Mouse (Mus musculus) liver (tissue): ENCODE measurements around the gene Il15.

Experiments
- DNase-seq: peaks from one replicate; pipeline ENCODE4 v3.0.0-alpha.2; 2020; ENCODE audit warnings: mixed read lengths

The Il15 gene

GRCm38 (mm10) chr8:82402686-82403330 is at the start of gene Il15:
Gene Il15 (minus strand): TSS chr8:82403222.
- peak; percentile 23 for DNase-seq

- no peak for DNase-seq
Measured at GRCm38 (mm10) chr8:82444897-82445296, 41.9 kb upstream of the Il15 start.

GRCm38 (mm10) chr8:82416587-82417340 is 13.7 kb upstream of the Il15 start:
- no peak for DNase-seq

DNA sequence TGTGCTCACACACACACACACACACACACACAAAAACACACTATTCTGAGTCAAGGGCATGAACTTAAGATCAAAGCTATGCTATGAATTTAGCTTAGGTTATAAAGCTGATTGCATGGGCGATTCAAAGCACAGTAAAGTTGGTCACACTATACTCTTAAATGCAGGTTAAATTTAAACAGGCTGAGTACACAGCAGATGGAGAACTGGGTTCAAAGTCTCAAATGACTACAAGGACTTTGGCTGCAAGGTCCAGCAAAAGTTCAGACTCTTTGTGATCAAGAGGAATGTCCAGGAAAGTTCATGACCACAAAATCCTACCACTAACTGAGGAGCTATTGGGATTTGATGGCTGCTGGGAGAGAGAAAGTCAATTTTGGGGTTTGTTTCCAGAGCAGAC is 12.5 kb upstream of the Il15 start:
- no peak for DNase-seq

GRCm38 (mm10) chr8:82410135-82410534 is 7.1 kb upstream of the Il15 start:
- no peak for DNase-seq

- no peak for DNase-seq
Measured at GRCm38 (mm10) chr8:82407060-82407459, 4.0 kb upstream of the Il15 start.

DNA sequence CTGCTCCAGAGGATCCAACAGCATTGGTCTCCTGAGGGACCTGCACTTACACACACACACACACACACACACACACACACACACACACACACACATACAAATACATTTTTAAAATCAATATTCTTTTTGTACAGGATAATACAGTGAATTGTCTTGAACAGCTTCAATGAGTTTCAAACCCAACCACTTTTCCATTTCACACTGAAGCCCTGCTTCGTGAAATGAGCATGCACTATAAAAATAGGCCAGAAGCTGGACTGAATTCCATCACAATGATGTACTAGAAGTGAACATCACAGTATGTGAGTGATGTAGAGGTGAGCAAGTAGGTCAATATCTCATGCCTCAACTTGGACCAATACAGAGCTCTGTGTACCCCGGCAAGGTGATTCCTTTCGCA is 1.0 kb upstream of the Il15 start:
- DNase-seq = no peak

GRCm38 (mm10) chr8:82402261-82402685 is 749 bp downstream of the Il15 start:
- DNase-seq = peak; percentile 36

DNA sequence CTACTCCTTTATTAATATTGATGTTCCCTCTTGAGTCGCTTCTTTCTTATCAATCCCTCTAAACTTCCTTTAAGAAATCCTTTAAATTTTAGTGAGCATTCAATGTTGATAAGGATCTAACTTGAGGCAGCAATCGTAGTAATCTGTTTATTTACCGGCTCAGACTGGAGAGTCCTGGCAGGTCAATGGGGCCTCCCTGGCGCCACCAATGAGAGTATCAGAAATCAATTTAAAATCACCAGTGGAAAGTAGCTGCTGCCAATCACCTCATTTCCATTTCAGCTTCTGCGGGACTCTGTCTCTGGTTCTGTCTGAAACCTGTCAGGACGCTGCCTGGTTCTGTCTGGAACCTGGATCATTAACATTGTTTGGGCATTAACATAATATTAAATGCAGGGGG is 1.5 kb downstream of the Il15 start:
- DNase-seq = no peak

DNA sequence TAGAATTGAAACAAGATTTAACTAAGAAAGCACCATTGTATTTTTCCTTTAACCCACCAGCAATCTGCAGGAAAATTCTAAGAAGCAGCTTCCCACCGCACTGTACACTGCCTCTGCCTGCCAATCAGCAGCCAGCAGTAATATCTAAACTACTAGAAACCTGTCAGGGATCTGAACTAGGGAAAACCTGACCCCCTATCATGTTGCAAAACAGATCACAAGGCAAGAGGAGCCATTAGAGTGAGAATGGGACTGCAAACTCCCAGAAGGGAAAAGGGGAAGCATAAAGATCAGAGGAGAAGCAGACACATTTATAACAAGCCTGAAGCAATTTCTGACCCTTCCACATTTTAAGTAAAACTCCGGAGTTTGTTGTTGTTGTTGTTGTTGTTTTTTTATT is 2.0 kb downstream of the Il15 start:
- no peak for DNase-seq

GRCm38 (mm10) chr8:82400376-82400775 is 2.6 kb downstream of the Il15 start:
- DNase-seq = no peak

DNA sequence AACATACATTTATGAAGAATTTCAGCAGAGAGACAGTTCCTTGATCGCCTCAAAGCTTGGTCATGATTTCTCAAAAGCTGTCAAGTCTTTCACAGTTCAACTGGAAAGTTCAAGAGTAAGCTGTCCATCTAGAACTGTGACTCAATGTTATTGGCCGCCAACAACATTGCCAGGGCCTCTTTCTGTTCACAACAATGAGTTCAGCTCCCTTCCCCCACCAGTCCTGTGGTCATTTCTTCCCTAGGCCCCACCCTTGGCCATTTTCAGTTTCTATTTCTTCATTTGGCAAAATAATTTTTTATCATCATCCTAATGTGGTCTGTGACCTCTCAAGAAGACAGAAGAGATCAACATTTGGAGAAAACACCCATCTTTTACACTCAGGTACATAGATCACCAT is 4.5 kb downstream of the Il15 start:
- DNase-seq = no peak

DNA sequence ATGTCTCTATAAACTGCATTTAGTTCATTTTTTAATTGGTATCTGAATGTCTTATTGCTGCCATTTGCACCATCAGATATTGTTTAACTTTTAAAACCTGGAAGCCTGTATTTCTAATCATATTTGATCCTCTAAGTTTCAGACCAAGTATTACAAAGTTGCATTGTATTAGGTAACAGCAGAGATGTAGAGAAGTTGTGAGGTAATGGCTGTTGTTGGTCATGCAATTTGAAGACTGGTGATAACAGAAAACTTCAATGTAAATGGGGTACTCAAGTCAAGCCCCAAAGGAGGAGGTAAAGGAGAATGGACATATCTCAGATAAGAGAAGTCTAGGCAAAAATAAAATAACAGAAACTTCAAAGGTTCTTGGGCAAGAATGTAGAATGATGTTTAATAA is 11.8 kb downstream of the Il15 start:
- no peak for DNase-seq

DNA sequence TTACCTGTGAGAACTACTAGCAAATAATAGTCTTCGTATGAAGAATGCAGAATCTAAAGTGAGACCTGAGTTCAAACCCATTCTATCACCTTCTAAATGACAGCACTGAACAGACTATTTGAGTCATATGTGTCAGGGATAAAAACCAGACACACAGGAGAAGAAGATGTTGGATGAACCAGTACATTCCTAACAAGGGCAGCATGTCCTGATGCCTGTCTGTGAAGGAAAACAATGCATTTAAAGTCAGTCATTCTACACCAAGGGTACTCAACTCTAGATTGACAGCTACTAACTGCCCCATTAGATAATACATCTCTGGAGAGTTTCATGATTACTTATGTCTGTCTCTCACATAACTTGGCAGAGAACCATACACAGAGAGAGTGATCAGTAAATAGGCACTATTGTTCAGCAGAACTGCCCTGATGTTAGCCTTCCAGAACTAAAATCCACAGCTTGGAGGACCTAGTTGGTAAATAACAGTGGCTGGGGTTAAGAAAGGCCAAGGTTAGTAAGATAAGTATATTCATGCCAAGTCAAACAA is 14.6 kb downstream of the Il15 start:
- no peak for DNase-seq

DNA sequence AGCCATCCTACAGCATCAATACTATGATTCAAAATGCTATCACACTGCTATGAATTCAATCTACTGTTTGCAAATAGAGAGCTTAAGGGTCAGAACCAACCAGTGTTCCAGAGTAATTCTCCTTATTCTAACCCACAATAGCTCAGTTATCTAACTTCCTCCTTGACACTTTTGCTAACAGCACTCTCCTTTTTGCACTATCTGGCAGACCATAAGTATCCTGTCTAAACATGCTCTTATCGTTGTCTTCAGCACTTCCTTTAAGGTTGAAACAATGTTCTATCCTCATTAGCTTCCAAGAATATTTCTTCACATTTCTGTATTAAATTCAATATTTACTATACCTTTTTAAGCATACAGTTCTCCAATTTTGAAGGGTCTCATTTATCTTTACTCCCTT is 15.4 kb downstream of the Il15 start:
- DNase-seq = no peak

- DNase-seq = no peak
Measured at GRCm38 (mm10) chr8:82385867-82386266, 17.2 kb downstream of the Il15 start.

DNA sequence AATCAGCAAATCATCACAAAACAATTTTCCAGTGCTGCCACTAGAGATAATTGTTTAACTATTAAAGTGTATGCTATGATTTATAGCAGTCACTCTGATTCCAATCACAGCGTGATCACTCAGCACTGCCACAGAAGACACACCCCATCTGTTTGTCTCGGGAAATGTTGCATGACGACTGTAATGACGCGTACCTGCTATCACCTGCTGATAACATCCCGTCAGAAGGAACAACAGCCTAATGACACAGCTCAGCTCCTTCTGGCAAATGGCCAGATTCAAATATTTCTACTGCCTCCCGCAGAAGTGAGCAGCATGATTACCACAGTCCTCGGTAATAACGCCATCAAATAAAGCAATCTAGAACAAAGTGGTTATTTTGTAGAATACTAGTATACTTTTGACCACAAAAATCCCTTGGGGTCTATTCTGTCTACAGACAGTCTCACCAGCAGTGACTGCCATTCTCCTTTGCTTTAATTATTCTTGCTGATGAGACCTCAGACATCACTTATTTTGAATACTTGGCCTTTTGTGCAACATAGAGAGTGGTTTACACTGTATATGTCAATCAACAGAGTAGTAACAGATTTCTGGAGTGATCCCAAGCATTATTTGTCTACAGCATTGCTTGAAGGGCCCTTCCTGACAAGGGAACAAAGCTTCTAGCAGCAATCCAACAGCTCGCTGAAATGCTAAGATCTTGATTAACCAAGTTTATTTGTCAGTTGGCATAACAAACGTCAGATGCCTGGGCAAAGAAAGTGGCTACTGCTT is 18.4 kb downstream of the Il15 start:
- DNase-seq = no peak

- DNase-seq = no peak
Measured at GRCm38 (mm10) chr8:82383346-82383745, 19.7 kb downstream of the Il15 start.

DNA sequence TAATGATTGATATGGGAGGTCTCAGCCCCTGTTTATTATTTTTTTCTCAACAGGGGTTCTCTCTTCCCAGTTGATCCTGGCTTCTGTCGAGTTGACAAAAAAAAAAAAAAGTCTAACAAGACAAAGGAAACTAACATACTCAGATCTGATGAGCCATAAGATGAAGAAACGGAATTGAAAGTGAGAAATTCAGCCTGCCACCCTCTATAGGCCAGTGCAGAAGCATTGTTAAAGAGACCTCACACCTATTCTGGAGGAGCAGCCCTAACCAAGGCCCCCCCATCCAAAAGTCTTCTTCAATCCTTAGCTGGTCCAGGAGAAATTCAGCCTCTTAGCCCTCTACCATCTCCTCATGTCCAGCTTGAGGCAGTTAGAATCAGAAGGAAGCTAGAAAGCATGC is 20.7 kb downstream of the Il15 start:
- DNase-seq = no peak

GRCm38 (mm10) chr8:82374470-82374869 is 28.6 kb downstream of the Il15 start:
- no peak for DNase-seq

- no peak for DNase-seq
Measured at GRCm38 (mm10) chr8:82372846-82373245, 30.2 kb downstream of the Il15 start.

DNA sequence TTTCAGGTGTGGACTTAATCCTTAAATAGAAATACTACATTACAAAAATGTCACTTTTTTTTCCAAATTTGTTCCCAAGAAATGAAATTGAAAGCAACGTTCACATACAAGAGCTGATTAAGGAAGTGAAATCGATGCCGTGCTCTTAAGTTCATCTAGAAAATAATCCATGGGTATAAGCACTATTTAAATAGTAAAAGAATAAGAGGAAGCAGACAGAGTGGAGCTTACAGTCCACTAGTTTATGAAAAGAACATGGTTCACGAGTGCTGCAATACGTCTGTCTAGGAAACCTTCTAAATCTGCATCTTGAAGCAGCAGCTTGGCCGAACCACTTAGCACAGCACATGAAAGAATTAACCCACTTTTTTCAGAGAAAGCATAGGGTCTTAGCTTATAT is 32.4 kb downstream of the Il15 start:
- DNase-seq = no peak

DNA sequence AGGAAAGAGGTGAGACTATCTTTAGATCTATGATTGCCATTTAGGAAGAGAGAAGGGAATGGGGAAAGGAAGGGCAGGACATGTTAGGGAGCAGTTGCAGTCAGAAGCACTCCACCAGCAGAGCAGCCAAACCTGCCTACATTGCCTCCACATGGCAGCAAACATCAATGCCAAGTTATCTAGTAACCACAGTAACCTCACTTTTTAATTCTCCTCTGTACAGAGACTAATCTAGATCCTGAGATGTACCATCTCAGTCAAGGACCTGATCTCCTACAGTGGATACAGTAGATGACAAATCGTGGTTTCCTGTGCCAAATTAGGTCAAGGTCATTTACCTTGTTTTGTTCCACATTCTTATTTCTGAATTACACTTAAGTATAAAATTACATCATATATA is 42.0 kb downstream of the Il15 start:
- no peak for DNase-seq

- no peak for DNase-seq
Measured at GRCm38 (mm10) chr8:82356091-82356490, 46.9 kb downstream of the Il15 start.
